Mouse (Mus musculus) lung, embryonic 14.5 days (tissue): ENCODE measurements at regions not wholly inside any gene's neighbourhood (a gene's known extent, or its start where the extent isn't known, plus 50 kb on each side); places are given as distances from the start of the nearest gene placed in this dataset.
A peak's percentile ranks its signal among the peaks of the same experiment; 100 is the strongest.

ENCODE experiments used
- ATAC-seq: fragments of 200-750 bp; cut with Nextera tagmentation; 2 replicates; pipeline ENCODE4 v1.8.0; 2017; ENCODE audit warnings: mild to moderate bottlenecking, moderate TSS enrichment, moderate library complexity; ENCODE audit not compliant: insufficient read depth
- DNase-seq: peaks from one replicate; pipeline ENCODE4 v3.0.0-alpha.2; 2015
- H3K27ac ChIP-seq: fragments of 300-500 bp; sonication (generic); 2 replicates; pipeline ENCODE4 v1.5.1; 2014; ENCODE audit warnings: low read depth, mild to moderate bottlenecking, moderate library complexity
- H3K27me3 ChIP-seq: fragments of 300-500 bp; sonication (generic); 2 replicates; pipeline ENCODE4 v1.6.1; 2014; ENCODE audit warnings: low read length, control low read depth; ENCODE audit not compliant: insufficient read depth
- H3K36me3 ChIP-seq: fragments of 300-500 bp; sonication (generic); 2 replicates; pipeline ENCODE4 v1.6.1; 2014; ENCODE audit warnings: control low read depth; ENCODE audit not compliant: insufficient read depth
- H3K4me1 ChIP-seq: fragments of 300-500 bp; sonication (generic); 2 replicates; pipeline ENCODE4 v1.6.1; 2014; ENCODE audit warnings: antibody characterized with exemption, control low read depth; ENCODE audit not compliant: insufficient read depth
- H3K4me2 ChIP-seq: fragments of 300-500 bp; sonication (generic); 2 replicates; pipeline ENCODE4 v1.6.1; 2014; ENCODE audit warnings: mild to moderate bottlenecking
- H3K4me3 ChIP-seq: fragments of 300-500 bp; sonication (generic); 2 replicates; pipeline ENCODE4 v1.5.1; 2014; ENCODE audit warnings: low read depth, low read length
- H3K9ac ChIP-seq: fragments of 300-500 bp; sonication (generic); 2 replicates; pipeline ENCODE4 v1.6.1; 2014
- H3K9me3 ChIP-seq: fragments of 300-500 bp; sonication (generic); 2 replicates; pipeline ENCODE4 v1.6.1; 2016; ENCODE audit warnings: low read depth, low read length, control low read depth
- CTCF ChIP-seq: IDR thresholded peaks from 2 replicates; pipeline ENCODE4 v1.5.1; 2016; ENCODE audit warnings: antibody characterized with exemption, low read depth
- WGBS: fragments of 180-500 bp; shearing (Covaris S2); extraction: QIAGEN DNeasy Blood & Tissue Kit; methylation state at CpG from one replicate; pipeline ENCODE4 v1.1.7; 2014; 5-methylcytosine and 5-hydroxymethylcytosine counted together

GRCm38 (mm10) chr13:110944061-110944460 is 310.8 kb upstream of the Actbl2 start:
- no peak overlapping the region for H3K4me3 ChIP-seq
- H3K9me3 ChIP-seq: no peaks in the 10 kb centered on the region
- peak; percentile 26 for DNase-seq
- H3K4me1 ChIP-seq: no peaks in the 10 kb centered on the region
- WGBS: 44% methylated on average over 4 of the region's 4 CpGs
- no peak overlapping the region for H3K9ac ChIP-seq
- no peak overlapping the region for H3K27ac ChIP-seq
- no peaks in the 10 kb centered on the region for H3K27me3 ChIP-seq
- no peak overlapping the region for H3K4me2 ChIP-seq
- no peaks in the 10 kb centered on the region for H3K36me3 ChIP-seq
- ATAC-seq: no peak
- no peak for TF ChIP-seq CTCF

- Histone ChIP-seq H3K27ac (no peak overlapping the region), H3K9ac (no peak overlapping the region), H3K4me3 (no peak overlapping the region), H3K4me1 (no peaks in the 10 kb centered on the region), H3K4me2 (no peak overlapping the region), H3K27me3 (no peaks in the 10 kb centered on the region), H3K9me3 (no peaks in the 10 kb centered on the region), H3K36me3 (no peaks in the 10 kb centered on the region)
- no peak for TF ChIP-seq CTCF
- ATAC-seq: no peak
- 85% methylated on average over 5 of the region's 5 CpGs for WGBS
- DNase-seq: no peak
Observed at GRCm38 (mm10) chr13:110944683-110945082, 310.1 kb upstream of the Actbl2 start.

GRCm38 (mm10) chr13:110960212-110960611 is 294.6 kb upstream of the Actbl2 start:
- Histone ChIP-seq H3K9ac (no peak overlapping the region), H3K27ac (no peak overlapping the region), H3K4me2 (no peak overlapping the region), H3K4me1 (no peaks in the 10 kb centered on the region), H3K36me3 (no peaks in the 10 kb centered on the region), H3K27me3 (no peaks in the 10 kb centered on the region), H3K4me3 (no peak overlapping the region), H3K9me3 (no peaks in the 10 kb centered on the region)
- DNase-seq (no peak), ATAC-seq (no peak)
- 54% methylated on average over 5 of the region's 5 CpGs for WGBS
- no peak for TF ChIP-seq CTCF

GRCm38 (mm10) chr13:110967109-110967508 is 287.7 kb upstream of the Actbl2 start:
- peak; percentile 43; the same call in 1 of the 2 replicates for ATAC-seq
- 25% methylated on average over 8 of the region's 8 CpGs for WGBS
- H3K27me3 ChIP-seq: no peaks in the 10 kb centered on the region
- H3K9ac ChIP-seq: no peak overlapping the region; the same call in 1 of the 2 replicates
- H3K4me1 ChIP-seq: peaks cover 15% of the 10 kb centered on the region; the same call in 1 of the 2 replicates
- no peaks in the 10 kb centered on the region for H3K9me3 ChIP-seq
- peak overlapping the region; percentile 71; the same call in 1 of the 2 replicates for H3K27ac ChIP-seq
- TF ChIP-seq CTCF: no peak
- no peaks in the 10 kb centered on the region for H3K36me3 ChIP-seq
- peak; percentile 58 for DNase-seq
- no peak overlapping the region for H3K4me3 ChIP-seq
- H3K4me2 ChIP-seq: 0 out of 2 replicates have a peak overlapping the region, but pooled peaks have one; percentile 21

- no peak overlapping the region for H3K4me2 ChIP-seq
- no peaks in the 10 kb centered on the region for H3K9me3 ChIP-seq
- no peak overlapping the region for H3K4me3 ChIP-seq
- WGBS: 35% methylated on average over 5 of the region's 5 CpGs
- no peaks in the 10 kb centered on the region for H3K27me3 ChIP-seq
- peak; percentile 98 for ATAC-seq
- peak; percentile 97 for DNase-seq
- H3K4me1 ChIP-seq: peaks cover 15% of the 10 kb centered on the region; the same call in 1 of the 2 replicates
- H3K27ac ChIP-seq: peak overlapping the region; percentile 71; the same call in 1 of the 2 replicates
- peak; percentile 86 for TF ChIP-seq CTCF
- H3K36me3 ChIP-seq: no peaks in the 10 kb centered on the region
- no peak overlapping the region for H3K9ac ChIP-seq
Observed at GRCm38 (mm10) chr13:110967626-110968506, 286.9 kb upstream of the Actbl2 start.

- H3K4me3 ChIP-seq: no peak overlapping the region
- TF ChIP-seq CTCF: peak; percentile 54
- no peak overlapping the region for H3K4me2 ChIP-seq
- H3K9ac ChIP-seq: no peak overlapping the region
- H3K36me3 ChIP-seq: no peaks in the 10 kb centered on the region
- 38% methylated on average over 7 of the region's 7 CpGs for WGBS
- no peaks in the 10 kb centered on the region for H3K27me3 ChIP-seq
- H3K4me1 ChIP-seq: peaks cover 15% of the 10 kb centered on the region; the same call in 1 of the 2 replicates
- ATAC-seq (peak; percentile 73), DNase-seq (peak; percentile 66)
- no peak overlapping the region for H3K27ac ChIP-seq
- H3K9me3 ChIP-seq: no peaks in the 10 kb centered on the region
Observed at GRCm38 (mm10) chr13:110968507-110968905, 286.3 kb upstream of the Actbl2 start.

GRCm38 (mm10) chr13:110977379-110977778 is 277.4 kb upstream of the Actbl2 start:
- Histone ChIP-seq H3K27me3 (no peaks in the 10 kb centered on the region), H3K4me3 (no peak overlapping the region), H3K27ac (no peak overlapping the region), H3K36me3 (no peaks in the 10 kb centered on the region), H3K9ac (no peak overlapping the region), H3K4me1 (no peaks in the 10 kb centered on the region), H3K9me3 (no peaks in the 10 kb centered on the region), H3K4me2 (no peak overlapping the region)
- 72% methylated on average over 5 of the region's 5 CpGs for WGBS
- ATAC-seq (no peak), DNase-seq (no peak)
- TF ChIP-seq CTCF: no peak
